In genomic region chr4:119077084-119077682, GRCm38 (mm10) we compare ENCODE assay signal across 8 mouse cellular contexts. TPM values are rescaled to one million over a fixed set of nuclear protein-coding genes. Genes with fewer than 3 reads are reported as not detected.
DNase-seq lines count a peak whose midpoint lies in the region; ATAC-seq and TF ChIP-seq lines count a peak whose summit lies in the region.

No protein-coding gene starts in this region.

- peaks cover 1% of the 10 kb centered on the region; the same call in 1 of the 2 replicates for H3K27me3 ChIP-seq in forebrain, postnatal 0 days (ENCODE audit: insufficient read depth, low read length)
- peaks cover 24% of the 10 kb centered on the region for H3K27me3 ChIP-seq in hindbrain, embryonic 13.5 days
- peaks cover 8% of the 10 kb centered on the region for H3K27me3 ChIP-seq in lung, embryonic 14.5 days (ENCODE audit: insufficient read depth, low read length)

- H3K4me1 ChIP-seq in lung, adult 2 months (ENCODE audit: control insufficient read depth, insufficient read depth, low read length) = no peaks in the 10 kb centered on the region
- no peaks in the 10 kb centered on the region for H3K4me1 ChIP-seq in forebrain, postnatal 0 days (ENCODE audit: insufficient read depth)
- peaks cover 24% of the 10 kb centered on the region for H3K4me1 ChIP-seq in hindbrain, embryonic 13.5 days (replicated peaks)
- peaks cover 5% of the 10 kb centered on the region for H3K4me1 ChIP-seq in lung, embryonic 14.5 days (ENCODE audit: insufficient read depth)

- ATAC-seq in forebrain, postnatal 0 days = peak; percentile 68
- peak; percentile 29; the same call in 1 of the 2 replicates for ATAC-seq in hindbrain, embryonic 13.5 days (ENCODE audit: low FRiP score)
- no peak for ATAC-seq in lung, embryonic 14.5 days (ENCODE audit: insufficient read depth)
- ATAC-seq in inflammation-experienced regulatory T-cells, adult 6 months = no peak

- peak; percentile 20 for DNase-seq in lung, adult 2 months
- no peak for DNase-seq in lung, postnatal 14 days
- DNase-seq in c-Kit-positive CD71-positive TER-119-negative erythroid progenitor cells, embryonic 14.5 days (ENCODE audit: low read depth) = peak; percentile 60
- DNase-seq in forebrain, postnatal 0 days = peak; percentile 41
- DNase-seq in lung, embryonic 14.5 days = no peak
- DNase-seq in embryo, embryonic 10.5 days (ENCODE audit: low spot score) = no peak

- no peak for TF ChIP-seq CTCF in lung, adult 2 months (IDR thresholded peaks at IDR 0.05; ENCODE audit: insufficient read depth, low read length)
- TF ChIP-seq CTCF in forebrain, postnatal 0 days (IDR thresholded peaks at IDR 0.05; ENCODE audit: low read depth) = no peak
- no peak for TF ChIP-seq CTCF in lung, embryonic 14.5 days (IDR thresholded peaks at IDR 0.05; ENCODE audit: low read depth)

- 33% methylated on average over 13 of the region's 13 CpGs for WGBS in lung, adult 2 months
- WGBS in forebrain, postnatal 0 days = 45% methylated on average over 13 of the region's 13 CpGs
- 59% methylated on average over 13 of the region's 13 CpGs for WGBS in hindbrain, embryonic 13.5 days
- 46% methylated on average over 13 of the region's 13 CpGs for WGBS in lung, embryonic 14.5 days

- no peaks in the 10 kb centered on the region for H3K36me3 ChIP-seq in forebrain, postnatal 0 days (ENCODE audit: insufficient read depth)
- no peaks in the 10 kb centered on the region for H3K36me3 ChIP-seq in hindbrain, embryonic 13.5 days
- H3K36me3 ChIP-seq in lung, embryonic 14.5 days (ENCODE audit: insufficient read depth) = no peaks in the 10 kb centered on the region

- no peak overlapping the region for H3K4me3 ChIP-seq in lung, adult 2 months (replicated peaks; ENCODE audit: extremely low read depth, low read depth, low read length)
- H3K4me3 ChIP-seq in forebrain, postnatal 0 days (ENCODE audit: low read depth, low read length) = no peak overlapping the region
- H3K4me3 ChIP-seq in hindbrain, embryonic 13.5 days = no peak overlapping the region
- H3K4me3 ChIP-seq in lung, embryonic 14.5 days (ENCODE audit: low read depth, low read length) = no peak overlapping the region

- H3K4me2 ChIP-seq in forebrain, postnatal 0 days (ENCODE audit: low read depth) = no peak overlapping the region
- H3K4me2 ChIP-seq in hindbrain, embryonic 13.5 days = no peak overlapping the region
- H3K4me2 ChIP-seq in lung, embryonic 14.5 days = no peak overlapping the region

- TF ChIP-seq POLR2A in lung, adult 2 months (IDR thresholded peaks at IDR 0.05; ENCODE audit: borderline replicate concordance, extremely low read depth, low read depth, low read length) = no peak

- H3K9me3 ChIP-seq in forebrain, postnatal 0 days (ENCODE audit: low read length) = no peaks in the 10 kb centered on the region
- no peaks in the 10 kb centered on the region for H3K9me3 ChIP-seq in hindbrain, embryonic 13.5 days
- no peaks in the 10 kb centered on the region for H3K9me3 ChIP-seq in lung, embryonic 14.5 days (ENCODE audit: low read depth, low read length)

- no peak overlapping the region for H3K27ac ChIP-seq in forebrain, postnatal 0 days (ENCODE audit: low read depth, low read length)
- H3K27ac ChIP-seq in hindbrain, embryonic 13.5 days = peak overlapping the region; percentile 5; the same call in 1 of the 2 replicates
- peak overlapping the region; percentile 63; the same call in 1 of the 2 replicates for H3K27ac ChIP-seq in lung, embryonic 14.5 days (ENCODE audit: low read depth)

- H3K9ac ChIP-seq in forebrain, postnatal 0 days = no peak overlapping the region
- no peak overlapping the region for H3K9ac ChIP-seq in hindbrain, embryonic 13.5 days
- no peak overlapping the region; the same call in 1 of the 2 replicates for H3K9ac ChIP-seq in lung, embryonic 14.5 days

RNA-seq across cellular contexts. Expression of gene Slc2a1, which starts 31.3 kb away (rescaled TPM):
- polyA plus RNA-seq in lung, adult 2 months (2012; rRNA removed) = 32.0 and 39.0 TPM in 2 replicates
- 53.6 and 64.8 TPM in 2 replicates for total RNA-seq in forebrain, postnatal 0 days (2014; rRNA removed)
- polyA plus RNA-seq in forebrain, postnatal 0 days (2015; fragmentation: Nextera tagmentation; extraction: Ambion mirVana) = 41.4 and 43.1 TPM in 2 replicates
- 94.4 and 96.5 TPM in 2 replicates for polyA plus RNA-seq in hindbrain, embryonic 13.5 days (2015; fragmentation: Nextera tagmentation; extraction: Ambion mirVana)
- polyA plus RNA-seq in lung, embryonic 14.5 days (2014; fragmentation: Nextera tagmentation; extraction: Ambion mirVana) = 70.7 and 83.1 TPM in 2 replicates
- polyA plus RNA-seq in inflammation-experienced regulatory T-cells, adult 6 months (2017; shearing (Covaris generic)) = 10 to 100 TPM; 29.4 to 37.6 (median 36.4) TPM

Comparison
In these comparisons a context has a peak if more than half of its experiments do, and no peak if none do; other contexts are left out.
1. DNase-seq: peak in lung, adult 2 months (single experiment), c-Kit-positive CD71-positive TER-119-negative erythroid progenitor cells, embryonic 14.5 days (single experiment) and forebrain, postnatal 0 days (single experiment); none in lung, postnatal 14 days (single experiment), lung, embryonic 14.5 days (single experiment) and embryo, embryonic 10.5 days (single experiment).
2. ATAC-seq: peak in forebrain, postnatal 0 days (single experiment) and hindbrain, embryonic 13.5 days (single experiment); none in lung, embryonic 14.5 days (single experiment) and inflammation-experienced regulatory T-cells, adult 6 months (single experiment).